In the genomic region with DNA sequence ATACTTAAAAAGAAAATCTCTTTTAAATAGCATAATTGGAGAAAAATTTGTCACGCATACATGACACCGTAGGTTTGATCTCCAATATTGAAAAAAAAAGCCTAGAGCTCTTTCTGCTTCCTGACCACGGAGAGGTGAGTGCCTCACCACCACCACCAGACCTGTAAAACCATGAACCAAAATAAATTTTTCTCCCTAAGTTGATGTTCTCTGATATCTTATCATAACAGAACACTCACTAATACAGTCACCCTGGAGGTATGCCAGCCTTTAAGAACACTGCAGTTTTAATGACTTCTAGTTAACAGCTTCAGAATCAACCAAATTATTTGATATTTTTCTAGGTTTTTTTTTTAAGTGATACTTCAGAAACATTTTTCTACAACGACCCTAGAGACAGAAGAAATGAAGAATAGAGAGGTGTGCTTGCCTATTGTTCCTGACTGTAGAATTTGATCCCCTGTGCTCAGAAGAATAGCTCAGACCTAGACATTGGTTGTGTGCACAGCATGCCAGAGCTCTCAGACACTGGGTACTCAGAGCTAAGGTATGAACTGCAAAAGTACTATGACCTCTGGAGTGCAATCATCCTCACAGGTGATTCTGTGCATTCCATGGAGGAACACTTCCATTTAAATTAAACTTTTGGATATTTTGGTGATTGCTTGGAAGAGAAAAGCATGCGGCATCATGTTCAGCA, we compare ENCODE assay signal across 30 mouse cellular contexts. TPM values are rescaled to one million over a fixed set of nuclear protein-coding genes. Genes with fewer than 3 reads are reported as not detected.
DNase-seq lines count a peak whose midpoint lies in the region; ATAC-seq lines count a peak whose summit lies in the region.
"Had no signal": no experiment of that assay in that cellular context is flagged by ENCODE, and none has a peak within 500 bp of the region (broad histone marks: within the 10 kb centered on the region; RNA-seq: fewer than 3 reads in every experiment).

No protein-coding gene starts in this region.

- intact Hi-C loops in gastrocnemius, postnatal 14 days (cut with DNase I; ENCODE audit: low total_unique reads) = no loop called here

- peaks cover 29% of the 10 kb centered on the region for H3K4me1 ChIP-seq in liver, embryonic 13.5 days (replicated peaks)
- H3K4me1 ChIP-seq: embryonic facial prominence, embryonic 15.5 days; hindbrain, embryonic 12.5 days; limb, embryonic 13.5 days; midbrain, embryonic 12.5 days; neural tube, embryonic 13.5 days had no signal

- H3K4me2 ChIP-seq in liver, embryonic 13.5 days = peak overlapping the region; percentile 43
- H3K4me2 ChIP-seq: embryonic facial prominence, embryonic 15.5 days; heart, embryonic 11.5 days; hindbrain, embryonic 12.5 days; limb, embryonic 13.5 days; midbrain, embryonic 12.5 days; neural tube, embryonic 13.5 days had no signal

- peak; percentile 97 for ATAC-seq in liver, embryonic 13.5 days (ENCODE audit: low read depth)
- ATAC-seq in megakaryocyte progenitor cell, adult 5-6 weeks (replicated peaks; ENCODE audit: poor library complexity) = peak; percentile 88
- ATAC-seq: activated CD4-positive, CD25-positive, alpha-beta regulatory T cell, adult 4 months; CD4-positive, CD25-positive, alpha-beta regulatory T cell, adult 4 months; forebrain, embryonic 14.5 days; intestine, postnatal 0 days had no signal

- H3K4me3 ChIP-seq in liver, embryonic 13.5 days (replicated peaks) = no peak overlapping the region
- H3K4me3 ChIP-seq: embryonic facial prominence, embryonic 10.5 days; embryonic facial prominence, embryonic 15.5 days; hindbrain, embryonic 12.5 days; limb, embryonic 13.5 days; midbrain, embryonic 12.5 days; neural tube, embryonic 13.5 days had no signal

- no peaks in the 10 kb centered on the region for H3K36me3 ChIP-seq in liver, embryonic 13.5 days
- H3K36me3 ChIP-seq: embryonic facial prominence, embryonic 10.5 days; embryonic facial prominence, embryonic 15.5 days; hindbrain, embryonic 12.5 days; limb, embryonic 13.5 days; midbrain, embryonic 12.5 days; neural tube, embryonic 13.5 days had no signal

- no peaks in the 10 kb centered on the region for H3K9me3 ChIP-seq in liver, embryonic 13.5 days (replicated peaks)
- H3K9me3 ChIP-seq: embryonic facial prominence, embryonic 10.5 days; embryonic facial prominence, embryonic 15.5 days; hindbrain, embryonic 12.5 days; limb, embryonic 13.5 days; midbrain, embryonic 12.5 days; neural tube, embryonic 13.5 days had no signal

- WGBS in liver, embryonic 13.5 days (ENCODE audit: insufficient replicate concordance) = 53% methylated on average over 5 of the region's 5 CpGs

- no peaks in the 10 kb centered on the region for H3K27me3 ChIP-seq in liver, embryonic 13.5 days
- H3K27me3 ChIP-seq: embryonic facial prominence, embryonic 15.5 days; hindbrain, embryonic 12.5 days; limb, embryonic 13.5 days; midbrain, embryonic 12.5 days; neural tube, embryonic 13.5 days had no signal

- peak overlapping the region; percentile 18; the same call in 1 of the 2 replicates for H3K9ac ChIP-seq in liver, embryonic 13.5 days
- H3K9ac ChIP-seq: embryonic facial prominence, embryonic 15.5 days; hindbrain, embryonic 12.5 days; limb, embryonic 13.5 days; midbrain, embryonic 12.5 days; neural tube, embryonic 13.5 days had no signal

- DNase-seq in MEL-GATA-1-ER (ENCODE audit: extremely low read depth, low read depth) = peak; percentile 3
- peak; percentile 65 for DNase-seq in c-Kit-positive CD71-positive TER-119-positive erythroid progenitor cells, embryonic 14.5 days (ENCODE audit: low spot score)
- peak; percentile 7 for DNase-seq in liver, embryonic 13.5 days
- DNase-seq in gastrocnemius, postnatal 14 days = no peak
- DNase-seq in kidney, adult 9 months = no peak
- DNase-seq in kidney, adult 11 months = no peak
- DNase-seq: adrenal gland, adult 2 months; adrenal gland, postnatal 36 days; cerebellum, adult 11-12 months; cerebellum, postnatal 10 days; gastrocnemius, postnatal 36 days; heart, adult 18-20 months; heart, postnatal 36 days; kidney, postnatal 4 days; lung, adult 2 months; lung, postnatal 14 days; spleen, adult 18-20 months; thymus, postnatal 14 days had no signal

- H3K27ac ChIP-seq in liver, embryonic 13.5 days = peak overlapping the region; percentile 73
- H3K27ac ChIP-seq: embryonic facial prominence, embryonic 10.5 days; embryonic facial prominence, embryonic 15.5 days; hindbrain, embryonic 12.5 days; limb, embryonic 13.5 days; midbrain, embryonic 12.5 days; neural tube, embryonic 13.5 days had no signal

RNA-seq across cellular contexts. Expression of a gene that starts 58.6 kb away (rescaled TPM):
- 62.9 and 71.9 TPM in 2 replicates for polyA plus RNA-seq in liver, embryonic 13.5 days (2015; fragmentation: Nextera tagmentation; extraction: Ambion mirVana)
- 1.1 and 1.8 TPM in 2 replicates for total RNA-seq in megakaryocyte progenitor cell, adult 5-6 weeks (2015)
- 1.8 and 3.0 TPM in 2 replicates for total RNA-seq in megakaryocyte progenitor cell, adult 5-6 weeks (2017)
- 100 to 1,000 TPM; 111 to 116 TPM for total RNA-seq in gastrocnemius, postnatal 14 days (2021)
- polyA plus RNA-seq: activated CD4-positive, CD25-positive, alpha-beta regulatory T cell, adult 4 months; CD4-positive, CD25-positive, alpha-beta regulatory T cell, adult 4 months had no signal

RNA-seq across cellular contexts. Expression of a gene that starts 59.2 kb away (rescaled TPM):
- 144 and 162 TPM in 2 replicates for polyA plus RNA-seq in liver, embryonic 13.5 days (2015; fragmentation: Nextera tagmentation; extraction: Ambion mirVana)
- 146 and 157 TPM in 2 replicates for total RNA-seq in megakaryocyte progenitor cell, adult 5-6 weeks (2015)
- total RNA-seq in megakaryocyte progenitor cell, adult 5-6 weeks (2017) = 268 and 289 TPM in 2 replicates
- 10 to 100 TPM; 48.7 to 53.2 TPM for total RNA-seq in gastrocnemius, postnatal 14 days (2021)

Comparison
In these comparisons a context has a peak if more than half of its experiments do, and no peak if none do; other contexts are left out.
1. DNase-seq: peak in MEL-GATA-1-ER (single experiment), c-Kit-positive CD71-positive TER-119-positive erythroid progenitor cells, embryonic 14.5 days (single experiment) and liver, embryonic 13.5 days (single experiment); none in gastrocnemius, postnatal 14 days (single experiment), kidney, adult 9 months (single experiment) and kidney, adult 11 months (single experiment).
2. RNA of a gene that starts 58.6 kb away (total RNA-seq): 111 to 116 TPM in gastrocnemius, postnatal 14 days; 1.1 to 3.0 TPM in megakaryocyte progenitor cell, adult 5-6 weeks; every median in the first group is over 10 times any median in the second.